Mouse (Mus musculus) urinary bladder, adult 18-20 months (tissue): ENCODE data around the gene Pcnx.

Experiments used
- DNase-seq, 2 experiments: peaks; one replicate each; pipeline ENCODE4 v3.0.0; 2022; ENCODE audit warnings: low spot score in 2 of 2, mixed read lengths in 2 of 2

The Pcnx gene

DNA sequence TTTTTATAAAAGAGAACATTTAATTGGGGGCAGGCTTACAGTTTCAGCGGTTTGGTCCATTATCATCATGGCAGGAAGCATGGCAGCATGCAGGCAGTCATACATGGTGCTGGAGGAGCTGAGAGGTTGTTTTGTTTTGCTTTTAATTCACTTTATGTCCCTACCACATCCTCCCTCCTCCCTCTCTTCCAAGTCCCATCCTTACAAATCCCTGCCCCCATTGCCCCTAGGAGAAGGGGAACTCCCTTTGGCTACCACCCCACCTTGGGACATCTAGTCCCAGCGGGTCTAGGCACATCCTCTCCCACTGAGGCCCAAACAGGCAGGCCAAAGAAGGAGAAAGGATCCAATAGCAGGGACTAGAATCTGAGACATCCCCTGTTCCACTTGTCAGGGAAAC is 44.6 kb downstream of the Pcnx start:
- DNase-seq, result no peak

DNA sequence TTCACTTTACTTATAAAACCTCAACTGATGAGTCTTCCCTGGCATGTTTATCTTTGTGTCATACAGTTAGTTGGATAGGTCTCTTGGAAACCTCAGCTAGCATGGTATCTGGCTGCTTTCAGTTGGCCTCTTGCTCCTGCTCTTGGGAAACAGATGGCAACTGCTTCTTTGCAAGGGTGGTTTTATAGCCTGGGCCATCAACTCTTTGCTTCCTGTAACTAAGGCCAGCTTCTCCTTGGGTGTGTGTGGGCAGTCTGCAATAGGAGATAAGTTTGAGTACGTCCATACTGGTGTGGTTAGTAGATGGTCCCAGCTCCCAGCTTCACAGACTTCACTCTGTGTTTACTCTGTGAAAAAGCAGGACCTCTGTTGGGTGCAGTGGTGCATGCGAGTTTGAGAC is 46.0 kb downstream of the Pcnx start:
- DNase-seq, result no peak

DNA sequence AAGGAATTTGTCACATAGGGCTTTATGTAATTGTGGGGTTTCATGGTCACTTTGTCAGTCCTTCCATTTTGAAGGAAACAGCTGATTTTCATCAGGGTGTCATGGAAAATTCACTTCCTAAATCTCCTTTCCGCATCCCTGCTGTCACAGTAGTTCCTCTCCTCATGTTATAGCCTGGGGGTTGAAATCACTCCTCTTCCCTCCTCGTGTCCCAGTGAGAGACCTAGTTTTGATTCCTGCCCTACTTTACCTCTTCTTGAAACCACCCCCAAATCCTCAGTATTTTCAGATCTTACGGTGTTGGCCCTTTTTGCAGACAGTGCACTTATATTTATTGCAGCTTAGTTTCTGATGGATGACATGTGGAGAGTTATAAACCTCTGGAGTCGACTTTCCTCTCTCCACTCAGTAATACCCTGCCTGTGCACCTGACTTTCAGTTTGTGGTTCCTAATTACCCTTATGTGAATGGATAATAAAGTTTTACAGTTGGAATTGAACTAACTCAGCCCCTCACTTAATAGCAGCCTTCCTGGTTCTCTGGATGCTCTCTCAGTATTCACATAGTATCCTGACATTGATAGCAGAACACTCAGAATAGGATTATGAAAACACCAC is 48.0 kb downstream of the Pcnx start:
- DNase-seq, result no peak

DNA sequence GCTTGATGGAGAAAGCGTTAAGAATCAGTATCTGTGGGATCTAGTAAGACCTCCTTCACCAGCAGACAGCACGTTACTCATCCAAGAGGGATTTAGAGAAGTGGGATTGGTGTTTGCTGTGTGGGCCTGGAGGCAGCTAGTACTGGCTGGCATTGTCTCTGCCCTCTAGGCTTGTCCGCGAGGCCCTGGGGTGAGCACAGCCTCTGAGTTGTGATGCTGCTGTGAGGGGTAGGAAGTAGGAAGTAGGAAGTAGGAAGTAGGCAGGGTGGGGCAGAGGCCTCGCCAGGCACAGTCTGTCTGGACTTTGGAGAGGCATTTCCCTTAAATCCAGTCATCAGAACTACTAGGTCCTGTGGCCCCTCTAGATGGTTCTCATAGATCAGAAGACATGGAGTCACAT is 50.6 kb downstream of the Pcnx start:
- no peak for DNase-seq

DNA sequence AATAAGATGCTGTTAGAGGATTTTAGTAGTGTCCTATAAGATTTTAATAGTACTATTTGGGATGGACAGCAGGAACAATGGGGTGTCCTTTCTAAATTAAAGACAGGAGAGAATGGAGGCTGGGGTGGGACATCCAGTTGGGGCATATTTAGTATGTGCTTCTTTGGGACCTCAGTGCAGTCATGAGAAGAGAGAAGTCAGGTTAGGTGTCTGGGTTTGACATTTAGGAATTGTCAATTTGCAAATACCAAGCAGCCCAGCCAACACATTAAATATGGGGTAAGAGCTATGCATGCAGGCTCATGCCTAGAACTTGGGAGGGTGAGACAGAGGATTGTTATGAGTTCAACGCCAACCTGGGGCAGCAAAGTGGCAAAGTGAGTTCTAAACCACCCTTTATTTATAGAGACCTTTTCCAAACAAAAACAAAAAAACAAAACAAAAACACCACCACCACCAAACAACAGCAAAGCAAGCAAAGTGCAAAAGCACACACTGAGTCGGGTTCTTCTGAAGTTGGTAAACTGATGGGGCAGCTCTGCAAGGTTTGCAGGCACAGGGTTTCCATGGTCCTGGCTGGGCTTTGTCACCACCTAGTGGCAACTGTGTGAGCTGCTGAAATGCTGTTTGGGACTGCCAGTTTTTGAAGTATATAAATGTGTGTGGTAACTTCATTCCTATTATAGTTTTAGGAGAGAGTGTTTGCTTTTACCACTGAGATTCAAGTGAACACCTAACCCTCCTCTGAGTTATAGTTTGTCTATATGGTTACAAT is 55.5 kb downstream of the Pcnx start:
- DNase-seq, result peak; percentile 43 to 55

DNA sequence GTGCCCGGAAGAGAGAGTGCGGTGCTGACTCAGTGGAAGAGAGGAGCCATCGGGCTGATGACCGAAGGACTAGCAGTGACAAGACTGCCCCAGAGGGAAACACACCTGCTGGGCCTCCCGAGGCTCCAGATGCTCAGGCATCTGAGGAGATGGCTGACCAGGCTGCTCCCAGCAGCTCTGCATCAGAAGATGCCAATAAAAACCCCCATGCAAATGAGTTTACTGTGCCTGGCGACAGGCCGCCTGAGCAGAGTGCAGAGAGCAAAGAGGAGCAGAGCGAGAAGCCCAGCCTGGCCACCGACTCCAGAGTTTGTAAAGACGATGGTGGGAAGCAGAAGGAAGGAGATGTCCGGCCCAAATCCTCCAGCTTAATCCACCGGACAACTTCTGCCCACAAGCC is 58.5 kb downstream of the Pcnx start:
- DNase-seq, result no peak

DNA sequence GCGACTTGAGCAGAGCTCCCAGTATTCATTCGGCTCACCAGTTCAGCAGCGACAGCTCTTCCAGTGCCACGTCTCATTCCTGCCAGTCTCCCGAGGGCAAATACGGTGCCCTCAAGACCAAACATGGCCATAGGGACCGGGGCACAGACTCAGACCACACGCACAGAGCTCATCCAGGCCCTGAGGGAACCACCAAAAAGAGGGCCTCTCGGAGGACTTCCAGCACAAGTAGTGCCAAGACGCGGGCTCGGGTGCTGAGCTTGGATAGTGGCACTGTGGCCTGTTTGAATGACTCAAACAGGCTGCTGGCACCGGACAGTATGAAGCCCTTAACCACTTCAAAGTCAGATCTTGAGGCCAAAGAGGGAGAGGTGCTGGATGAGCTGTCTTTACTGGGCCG is 59.1 kb downstream of the Pcnx start:
- DNase-seq, result no peak

DNA sequence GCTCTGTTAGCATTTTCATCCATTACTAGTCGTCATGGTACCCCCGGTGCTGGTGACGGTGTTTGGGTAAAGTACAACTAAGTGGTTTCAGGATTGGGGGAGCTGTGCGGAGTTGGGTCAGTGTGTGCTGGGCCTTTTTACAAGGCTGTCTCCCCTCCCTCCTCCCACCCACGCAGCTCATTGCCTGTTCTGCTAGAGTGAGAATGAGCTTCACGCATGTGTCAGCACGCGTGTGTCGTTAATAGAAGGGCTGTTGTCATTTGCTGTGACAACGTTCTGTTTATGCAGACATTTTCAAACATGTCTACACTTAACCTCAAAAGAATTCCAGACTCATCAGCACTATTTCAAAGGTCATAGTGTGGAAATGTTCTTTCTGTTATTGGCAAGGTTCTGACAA is 60.2 kb downstream of the Pcnx start:
- no peak for DNase-seq

DNA sequence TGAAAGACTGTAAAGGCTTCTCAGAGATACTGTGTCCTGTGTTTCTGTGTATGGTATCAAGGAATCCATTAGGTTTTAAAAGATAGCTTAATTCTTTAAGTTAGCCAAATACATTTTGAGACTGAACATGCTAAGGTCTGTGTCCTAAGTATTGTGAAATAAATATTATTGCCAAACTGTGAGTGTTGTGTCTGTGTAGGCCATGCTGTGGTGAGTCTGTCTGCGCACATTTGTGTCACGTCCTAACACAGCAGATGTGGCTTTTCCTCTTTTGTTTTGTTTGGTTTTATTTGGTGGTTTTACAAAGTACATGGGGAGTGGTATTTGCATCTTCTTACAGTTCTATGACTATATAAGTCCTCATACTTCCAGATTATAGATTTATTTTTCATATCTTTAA is 60.8 kb downstream of the Pcnx start:
- no peak for DNase-seq

DNA sequence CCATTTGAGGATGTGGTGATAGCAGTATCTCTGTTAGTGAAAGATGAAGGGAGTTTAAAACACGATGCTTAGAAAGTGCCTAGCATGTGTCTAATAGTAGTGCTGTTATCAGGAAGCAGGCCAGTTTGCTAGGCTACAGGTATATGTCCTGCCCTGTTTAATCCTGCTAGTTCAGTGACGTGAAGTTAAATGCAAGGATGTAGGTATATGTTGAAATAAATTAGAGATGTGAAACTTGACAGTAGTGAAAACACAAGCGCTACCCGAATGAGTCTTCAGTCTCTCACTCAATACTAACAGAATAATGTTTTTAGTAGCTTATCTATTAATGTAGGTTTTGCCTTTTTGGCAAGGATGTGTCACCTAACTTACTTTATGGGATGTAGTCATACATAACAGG is 62.0 kb downstream of the Pcnx start:
- no peak for DNase-seq

DNA sequence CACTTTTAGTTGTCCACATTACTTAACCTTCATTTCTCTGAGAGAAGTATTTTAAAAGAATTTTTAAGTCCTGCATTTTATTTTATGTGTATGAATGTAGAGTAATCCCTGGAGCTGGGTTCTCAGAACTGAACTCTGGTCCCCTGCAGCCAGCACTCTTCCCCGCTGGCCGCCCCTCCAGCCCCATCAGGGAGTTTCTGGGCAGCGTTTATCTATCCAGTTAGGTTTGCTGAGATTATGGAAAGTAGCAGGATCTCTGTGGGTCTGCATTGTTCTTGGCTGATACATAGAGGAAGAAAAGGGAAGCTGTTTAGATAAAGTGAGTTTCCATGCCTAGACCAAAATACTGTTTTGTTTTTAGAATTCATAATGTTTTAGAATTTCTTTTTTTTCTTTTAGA is 63.0 kb downstream of the Pcnx start:
- no peak for DNase-seq

DNA sequence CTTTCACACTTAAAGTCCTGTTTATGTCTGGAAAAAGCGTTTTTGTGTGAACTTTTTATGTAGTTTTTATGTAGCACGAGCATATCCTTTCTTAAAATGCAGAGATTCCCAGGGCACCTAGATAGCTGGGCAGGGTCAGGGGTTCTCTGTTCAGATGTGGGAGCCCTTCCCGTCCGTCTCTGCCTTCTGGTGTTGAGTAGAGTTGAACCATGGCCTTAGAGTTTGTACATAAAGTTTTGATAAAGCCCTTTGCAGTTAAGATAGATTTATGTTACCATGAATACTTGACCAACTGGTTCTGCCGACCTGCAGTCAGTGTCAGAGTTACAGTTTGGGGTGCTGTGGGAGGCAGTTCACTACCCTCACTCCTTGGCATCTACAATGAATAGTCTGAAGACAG is 67.3 kb downstream of the Pcnx start:
- no peak for DNase-seq

DNA sequence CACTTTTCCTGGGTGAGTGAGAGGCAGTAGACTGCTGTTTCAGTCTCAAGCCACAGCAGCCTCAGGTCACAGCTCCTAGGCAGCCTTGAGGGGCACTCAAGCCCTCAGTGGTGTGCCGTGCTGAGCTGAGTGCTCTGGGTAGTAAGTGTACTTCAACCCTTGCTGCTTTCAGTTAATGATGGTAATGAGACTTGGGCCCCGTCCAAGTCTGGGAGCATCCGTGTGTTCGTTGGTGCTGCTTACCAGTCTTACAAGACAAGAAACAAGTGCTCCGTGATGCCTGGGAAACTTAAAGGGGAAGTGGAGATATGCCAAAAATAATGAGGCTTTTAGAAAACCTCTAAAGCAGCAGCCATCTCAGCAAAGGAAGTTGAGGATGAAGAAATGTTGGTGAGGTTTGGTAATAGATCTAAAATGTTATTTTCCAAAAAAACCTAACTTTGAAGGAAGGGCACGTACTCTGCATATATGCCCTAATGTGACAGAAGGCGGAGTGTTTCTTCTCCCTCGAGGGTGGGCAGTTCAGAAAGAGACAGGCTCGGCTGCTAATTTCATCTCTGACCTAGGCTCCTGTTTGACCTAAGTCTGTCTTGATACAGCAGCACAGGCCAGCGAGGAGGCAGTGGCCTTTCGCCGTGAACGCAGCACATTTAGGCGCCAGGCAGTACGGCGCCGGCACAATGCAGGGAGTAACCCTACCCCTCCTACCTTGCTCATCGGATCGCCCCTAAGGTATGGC is 68.0 kb downstream of the Pcnx start:
- DNase-seq, result no peak

DNA sequence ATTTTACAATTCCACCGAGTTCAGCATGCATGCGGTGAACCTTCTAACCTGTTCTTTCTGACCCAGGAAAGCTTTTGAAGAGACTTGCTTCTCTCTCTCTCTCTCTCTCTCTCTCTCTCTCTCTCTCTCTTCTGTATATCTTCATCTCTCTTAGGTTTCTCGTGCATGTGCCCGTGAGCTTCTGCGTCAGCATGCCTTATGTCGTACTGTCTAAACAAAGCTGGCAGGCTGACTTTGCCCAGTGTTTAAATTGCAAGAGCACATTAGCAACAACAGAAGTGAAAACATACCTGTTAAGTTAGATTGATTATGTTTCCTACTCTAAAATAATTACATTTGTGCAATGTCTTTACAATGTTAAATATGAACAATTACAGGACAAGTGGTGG is 68.6 kb downstream of the Pcnx start:
- no peak for DNase-seq

DNA sequence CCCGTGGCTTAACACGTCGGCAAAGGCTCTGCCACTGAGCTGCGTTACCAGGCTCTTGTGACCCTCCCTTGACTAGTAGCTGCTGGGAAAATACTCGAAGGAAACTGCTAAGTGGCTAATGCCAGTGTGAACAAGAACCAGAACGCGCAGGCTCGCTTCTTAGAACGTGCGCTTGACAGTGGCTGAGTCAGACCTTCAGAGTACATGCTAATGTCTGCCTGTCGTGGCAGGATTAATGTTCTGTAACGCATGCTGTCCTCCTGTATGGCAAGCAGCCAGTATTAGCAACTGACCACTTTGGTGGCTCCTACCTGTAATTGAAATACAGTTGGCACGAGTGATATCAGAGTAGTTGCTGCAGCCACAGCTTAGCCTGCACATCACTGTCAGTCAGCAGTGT is 72.2 kb downstream of the Pcnx start:
- DNase-seq, result no peak

DNA sequence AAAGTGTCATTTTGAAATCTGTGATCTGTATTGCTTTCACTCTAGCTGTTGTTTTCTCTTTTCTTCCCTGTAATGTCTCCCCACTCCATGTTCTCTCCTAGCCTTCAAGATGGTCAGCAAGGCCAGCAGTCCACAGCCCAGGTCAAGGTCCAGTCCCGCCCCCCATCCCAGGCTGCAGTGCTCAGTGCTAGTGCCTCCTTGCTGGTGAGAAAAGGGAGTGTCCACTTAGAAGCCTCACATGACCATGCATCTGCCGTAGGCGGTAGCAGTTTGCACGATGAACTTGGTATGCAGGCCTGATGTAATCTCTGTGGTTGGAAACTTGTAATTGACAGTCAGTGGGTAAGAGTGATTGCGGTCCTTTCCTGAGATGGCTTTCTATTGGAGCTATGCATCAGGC is 73.6 kb downstream of the Pcnx start:
- DNase-seq, result no peak

DNA sequence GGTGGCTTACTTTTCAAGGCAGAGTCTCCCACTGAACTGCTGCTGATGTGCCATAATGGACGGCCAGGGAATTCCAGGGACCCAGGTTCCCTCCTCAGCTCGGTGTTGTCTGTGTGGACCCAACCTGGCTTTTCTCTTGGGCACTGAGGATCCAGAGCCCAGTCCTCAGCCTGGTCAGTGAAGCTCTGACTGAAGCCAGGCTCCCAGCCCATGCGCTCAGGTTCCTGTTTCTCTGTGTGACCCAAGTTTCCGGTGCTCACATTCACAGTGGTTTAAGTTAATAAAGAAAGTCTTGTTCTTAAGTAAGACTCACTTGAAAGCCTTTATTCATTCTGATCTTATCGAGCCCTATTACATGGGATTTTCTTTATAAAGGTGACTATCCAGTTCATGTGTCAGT is 74.7 kb downstream of the Pcnx start:
- no peak for DNase-seq

DNA sequence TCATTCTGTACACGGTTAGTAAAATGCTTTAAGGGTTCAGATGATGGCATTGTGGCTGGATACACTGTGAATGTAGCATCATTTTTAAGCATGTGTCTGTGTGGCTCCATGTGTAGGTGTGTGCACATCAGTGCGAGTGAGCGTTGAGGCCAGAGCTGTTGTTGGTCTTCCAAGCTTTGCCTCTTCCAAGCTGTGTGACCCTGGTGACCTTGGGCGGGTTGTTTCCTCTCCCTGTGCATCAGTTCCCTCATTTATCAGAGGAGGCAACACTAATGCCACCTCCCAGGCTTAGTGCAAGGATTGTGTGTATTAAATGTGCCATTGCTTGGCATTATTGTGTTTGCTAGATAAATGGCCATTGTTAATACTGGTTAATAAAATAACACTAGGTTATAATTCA is 76.2 kb downstream of the Pcnx start:
- DNase-seq, result no peak

DNA sequence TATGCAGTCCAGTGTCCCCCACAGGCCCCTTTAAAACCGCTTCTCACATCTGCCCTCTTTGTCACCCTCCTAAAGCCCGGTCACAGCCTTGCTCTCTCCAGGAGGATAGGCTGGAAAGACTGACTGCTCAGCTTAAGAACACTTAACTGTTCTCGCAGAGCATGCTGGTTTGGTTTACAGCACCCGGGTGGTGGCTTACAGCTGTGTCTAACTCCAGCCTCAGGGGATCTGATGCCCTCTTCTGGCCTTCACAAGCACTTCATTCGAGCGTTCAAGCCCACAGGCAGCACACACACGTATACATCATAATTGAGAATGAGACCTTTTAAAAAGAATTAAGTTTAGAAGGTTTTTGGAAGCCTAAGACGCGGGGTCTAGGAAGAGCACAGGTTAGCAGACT is 81.4 kb downstream of the Pcnx start:
- DNase-seq, result no peak

DNA sequence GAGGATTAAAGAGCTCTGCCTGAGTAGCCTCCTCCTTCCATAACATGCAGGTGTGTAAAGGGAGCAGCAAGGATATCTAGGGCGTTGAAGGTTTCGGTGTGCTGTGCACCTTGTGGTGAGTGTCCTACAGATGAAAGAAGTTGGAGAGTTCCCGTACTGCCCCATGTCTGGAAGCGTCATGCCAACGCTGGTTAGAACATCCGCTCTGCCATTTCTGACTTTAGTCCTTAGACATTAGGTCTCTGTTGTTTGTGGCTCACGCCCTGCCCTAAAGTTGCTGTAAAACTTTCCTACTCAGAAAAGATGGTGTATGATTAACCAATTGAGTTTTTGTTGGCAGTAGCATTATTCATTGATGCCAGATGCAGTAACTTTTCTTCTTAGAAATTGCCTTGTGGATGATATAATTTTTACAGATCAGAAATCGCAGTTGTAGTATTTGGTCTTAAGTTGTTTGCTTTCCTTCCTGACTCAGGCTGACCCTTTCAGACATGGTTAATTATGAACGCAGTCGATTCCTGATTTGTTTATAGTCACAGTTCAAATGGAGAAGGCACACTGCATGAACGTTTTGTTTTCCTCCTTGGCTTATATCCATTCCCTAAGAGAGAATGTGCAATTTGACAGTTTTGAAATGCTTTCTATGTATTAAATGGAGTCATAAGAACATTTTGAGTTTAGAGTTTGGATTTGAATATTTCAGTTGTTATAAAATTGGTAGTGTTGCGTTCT is 83.7 kb downstream of the Pcnx start:
- no peak for DNase-seq

DNA sequence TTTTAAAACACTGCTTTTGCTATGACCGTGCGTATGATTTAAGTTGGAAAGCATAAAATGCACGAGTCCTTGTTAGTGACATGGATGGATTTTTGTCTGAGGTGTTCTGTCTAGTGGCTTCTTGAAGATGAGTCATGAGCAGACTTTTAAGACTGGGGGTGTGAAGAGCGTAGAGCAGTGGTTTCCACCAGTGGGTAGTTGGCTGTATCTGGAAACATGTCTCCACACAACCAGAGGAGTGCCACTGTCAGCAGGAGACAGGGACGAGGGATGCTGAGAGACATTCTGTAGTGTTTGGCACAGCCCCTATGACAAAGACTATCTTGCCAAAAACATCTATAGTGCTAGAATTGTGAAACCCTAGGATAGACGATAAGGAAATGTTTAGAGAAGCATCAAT is 89.2 kb downstream of the Pcnx start:
- no peak for DNase-seq

DNA sequence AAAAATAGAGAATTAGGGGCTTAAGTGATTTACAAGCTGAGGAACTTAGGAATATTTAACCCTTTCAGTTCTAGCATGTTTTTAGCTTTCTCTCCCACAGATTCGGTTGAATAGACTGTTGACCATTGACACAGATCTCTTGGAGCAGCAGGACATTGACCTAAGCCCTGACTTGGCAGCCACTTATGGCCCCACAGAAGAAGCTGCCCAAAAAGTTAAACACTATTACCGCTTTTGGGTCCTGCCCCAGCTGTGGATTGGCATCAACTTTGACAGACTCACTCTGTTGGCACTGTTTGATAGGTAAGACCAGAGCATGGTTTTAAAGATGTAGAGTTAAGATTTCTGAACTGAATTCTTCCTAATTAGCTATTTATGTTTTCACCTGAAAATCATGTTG is 90.2 kb downstream of the Pcnx start:
- DNase-seq, result no peak

DNA sequence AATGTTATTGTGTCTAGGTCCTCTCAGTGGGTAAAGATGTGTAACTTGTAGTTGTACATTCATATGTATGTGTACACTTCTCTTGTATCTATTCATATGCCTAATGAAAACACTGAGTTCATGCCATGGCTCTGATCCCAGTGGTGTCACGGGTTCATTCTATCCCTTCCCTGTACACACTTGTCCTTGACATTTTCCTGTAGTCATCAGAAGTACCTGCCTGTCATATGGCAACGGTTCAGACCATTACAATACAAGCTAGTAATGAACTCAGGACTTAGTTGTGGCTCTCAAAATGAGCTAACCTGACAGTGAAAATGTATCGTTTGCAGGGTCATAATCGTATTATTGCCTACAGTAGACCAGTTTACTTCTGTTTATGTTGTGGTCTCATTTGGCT is 98.5 kb downstream of the Pcnx start:
- no peak for DNase-seq
